Mouse (Mus musculus) myocyte (in vitro differentiated cells): ENCODE measurements around the gene Tsfm.

ENCODE experiments used
- CEBPB ChIP-seq: IDR thresholded peaks from 2 replicates; pipeline ENCODE4 v1.6.1; 2011; ENCODE audit warnings: mild to moderate bottlenecking, moderate library complexity; ENCODE audit not compliant: poor library complexity, insufficient read depth, severe bottlenecking
- E2F4 ChIP-seq: IDR thresholded peaks from one replicate; pipeline ENCODE4 v1.6.1; 2011; ENCODE audit warnings: mild to moderate bottlenecking, control low read depth, moderate library complexity; ENCODE audit not compliant: insufficient read depth
- MAX ChIP-seq: IDR thresholded peaks from one replicate; pipeline ENCODE4 v1.6.1; 2011; ENCODE audit warnings: low read depth, mild to moderate bottlenecking, control low read depth
- MYOD1 ChIP-seq, 3 experiments: IDR thresholded peaks; one replicate each; pipeline ENCODE4 v1.6.1; 2011; ENCODE audit warnings: control low read depth in 2 of 3, low read depth in 2 of 3, mild to moderate bottlenecking in 2 of 3, moderate library complexity in 1 of 3; ENCODE audit not compliant: insufficient read length in 2 of 3, control insufficient read depth in 1 of 3
- MYOG ChIP-seq, 3 experiments: IDR thresholded peaks; one replicate each; pipeline ENCODE4 v1.6.1; 2011; ENCODE audit warnings: control low read depth in 2 of 3, low read depth in 2 of 3, mild to moderate bottlenecking in 2 of 3; ENCODE audit not compliant: insufficient read length in 2 of 3, control insufficient read depth in 1 of 3, insufficient read depth in 1 of 3
- POLR2A ChIP-seq: IDR thresholded peaks from one replicate; pipeline ENCODE4 v1.6.1; 2011; ENCODE audit warnings: low read depth, mild to moderate bottlenecking, control low read depth, moderate library complexity; ENCODE audit not compliant: insufficient read length
- POLR2AphosphoS2 ChIP-seq: IDR thresholded peaks from one replicate; pipeline ENCODE4 v1.6.1; 2011; ENCODE audit warnings: low read depth, control low read depth; ENCODE audit not compliant: insufficient read length
- SRF ChIP-seq: IDR thresholded peaks from one replicate; pipeline ENCODE4 v1.6.1; 2011; ENCODE audit warnings: low read depth; ENCODE audit not compliant: control insufficient read depth, insufficient read length
- USF1 ChIP-seq: IDR thresholded peaks from one replicate; pipeline ENCODE4 v1.6.1; 2011; ENCODE audit warnings: low read depth, mild to moderate bottlenecking, control low read depth, moderate library complexity

DNA sequence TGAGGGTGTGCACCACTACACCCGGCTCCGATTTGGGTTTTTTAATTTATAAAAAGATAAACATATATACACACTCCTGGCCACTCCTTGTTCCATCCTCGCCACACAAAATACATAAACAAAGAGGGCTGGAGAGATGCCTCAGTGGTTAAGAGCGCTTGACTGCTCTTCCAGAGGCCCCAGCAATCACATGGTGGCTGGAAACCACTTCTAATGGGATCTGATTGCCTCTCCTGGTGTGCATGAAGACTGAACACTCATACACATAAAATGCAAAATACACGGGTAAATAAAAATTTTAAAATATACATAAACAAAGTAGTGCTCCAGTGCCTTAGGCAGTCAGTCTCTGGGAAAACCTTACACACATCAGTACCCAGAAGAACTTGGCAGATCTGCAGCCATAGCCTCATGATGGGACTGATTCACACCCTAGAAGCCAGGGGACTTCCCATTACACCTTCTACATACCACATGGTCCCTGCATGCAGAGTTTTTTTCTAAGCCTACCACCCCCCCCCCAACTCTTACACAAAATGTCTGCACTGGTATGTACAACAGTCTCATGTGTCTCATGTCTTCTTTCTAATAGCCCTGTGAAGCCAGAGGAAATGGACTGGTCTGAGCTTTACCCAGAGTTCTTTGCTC lies 12.0 kb upstream of the Tsfm start:
- TF ChIP-seq MAX (no peak), E2F4 (no peak), MYOD1 (IDR thresholded peaks at IDR 0.05; ENCODE audit: control insufficient read depth in 1 of 3, insufficient read length in 2 of 3, low read depth in 2 of 3) (no peak), CEBPB (no peak), MYOG (IDR thresholded peaks at IDR 0.05; ENCODE audit: control insufficient read depth in 1 of 3, insufficient read depth in 1 of 3, insufficient read length in 2 of 3, low read depth in 2 of 3) (no peak), USF1 (no peak), SRF (no peak), POLR2AphosphoS2 (no peak), POLR2A (no peak)
